Mouse (Mus musculus) gastrocnemius, postnatal 36 days (tissue): Measurements from ENCODE around the gene Cyp11a1. TPM values are rescaled to one million over a fixed set of nuclear protein-coding genes. Genes with fewer than 3 reads are reported as not detected.

Experiments
- DNase-seq, 2 experiments: peaks; one replicate each; pipeline ENCODE4 v3.0.0; 2022
- intact Hi-C: fragments of 180-260 bp; cut with DNase I; formaldehyde crosslinking; loops from one replicate; pipeline ENCODE4 v1.15.1; 2025
- long read RNA-seq, 2 experiments: library from polyadenylated mRNA; stranded (forward); transcript quantifications; one replicate each; pipeline ENCODE4 v2.0.0; 2021
- total RNA-seq, 2 experiments: library from RNA; stranded (reverse); gene quantifications; 2 replicates each; pipeline ENCODE4 v1.2.3; 2021

The Cyp11a1 gene
- not detected for total RNA-seq
- long read RNA-seq, experiment 1, partial matches to known transcripts: 1 of 1 reads
- long read RNA-seq, experiment 1, other reads (novel, unspliced or antisense): 0 of 1 reads
- long read RNA-seq, experiment 2, partial matches to known transcripts: 2 of 2 reads
- long read RNA-seq, experiment 2, other reads (novel, unspliced or antisense): 0 of 2 reads

DNA sequence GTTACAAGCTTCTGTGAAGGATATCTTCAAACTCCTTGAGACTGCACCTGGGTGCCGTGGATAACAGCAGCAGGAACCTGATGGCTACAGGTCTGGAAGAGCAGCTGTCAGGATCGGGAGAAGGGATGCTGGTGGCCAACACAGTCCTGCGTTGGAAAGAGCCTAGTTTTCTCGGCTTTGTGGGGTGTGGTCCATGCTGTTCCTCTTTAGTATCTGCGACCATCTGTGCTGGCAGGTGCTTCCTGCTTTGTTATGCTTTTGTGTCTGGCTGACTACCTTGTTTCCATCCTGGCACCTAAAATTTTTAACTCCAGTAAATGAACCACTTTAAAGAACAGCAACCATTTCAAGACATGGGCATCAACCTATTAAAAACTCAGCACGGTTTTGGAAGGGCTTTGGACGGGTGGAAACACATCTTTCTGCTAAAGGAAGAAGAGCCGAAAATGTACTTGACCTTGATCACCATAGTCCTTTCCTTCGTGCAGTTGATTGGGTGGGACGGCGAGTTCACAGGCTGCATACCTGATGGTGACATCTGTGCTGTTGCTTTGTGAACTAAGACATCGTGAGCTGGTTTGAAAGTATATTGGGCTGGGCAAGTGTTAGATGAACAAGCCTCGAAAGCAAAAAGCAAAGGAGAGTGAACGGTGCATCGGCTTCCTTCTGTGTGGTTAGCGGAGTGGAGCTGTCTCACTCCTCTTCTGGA lies at the start of gene Cyp11a1:
Gene Cyp11a1 (plus strand): TSS at position 659 of the 709 bp plus-strand sequence.
- DNase-seq: no peak
- intact Hi-C loops: no loop called here

DNA sequence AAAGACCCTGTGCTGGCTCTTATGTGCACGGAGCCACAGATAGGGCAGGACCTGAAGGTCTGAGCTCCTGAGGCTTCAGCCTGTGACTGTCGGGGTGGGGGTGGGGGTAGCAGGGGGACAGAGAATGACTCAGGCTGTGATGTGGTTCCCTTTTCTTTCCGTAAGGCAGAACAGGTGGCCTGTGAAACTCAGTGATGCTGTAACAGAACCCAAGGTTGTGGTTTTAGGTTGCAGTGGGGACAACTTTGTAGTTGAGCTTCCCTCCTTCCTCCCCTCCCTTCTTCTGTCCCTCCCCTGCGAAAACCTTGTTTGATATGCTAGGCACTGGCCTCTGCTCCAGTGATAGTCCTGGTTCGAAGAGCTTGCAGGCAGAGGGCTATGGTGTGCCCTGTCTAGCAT lies 49.4 kb upstream of the Cyp11a1 start:
- intact Hi-C loops: no loop called here
- no peak for DNase-seq

- DNase-seq: no peak
- intact Hi-C loops: no loop called here
Measured at GRCm38 (mm10) chr9:57958615-57959014, 47.6 kb upstream of the Cyp11a1 start.

- intact Hi-C loops: no loop called here
- DNase-seq: no peak
Measured at GRCm38 (mm10) chr9:57959399-57959798, 46.8 kb upstream of the Cyp11a1 start.

GRCm38 (mm10) chr9:57959886-57960866 lies 46.0 kb upstream of the Cyp11a1 start:
- DNase-seq: no peak
- intact Hi-C loops: no loop called here

- no peak for DNase-seq
- intact Hi-C loops: no loop called here
Measured at GRCm38 (mm10) chr9:57961226-57961625, 45.0 kb upstream of the Cyp11a1 start.

- intact Hi-C loops: no loop called here
Measured at GRCm38 (mm10) chr9:57961863-57962778, 44.1 kb upstream of the Cyp11a1 start.

GRCm38 (mm10) chr9:57963249-57963997 lies 42.8 kb upstream of the Cyp11a1 start:
- intact Hi-C loops: no loop called here
- no peak for DNase-seq

More at GRCm38 (mm10) chr9:57961863-57962778, 44.1 kb upstream of the Cyp11a1 start:
- DNase-seq: no peak

GRCm38 (mm10) chr9:57963998-57964395 lies 42.2 kb upstream of the Cyp11a1 start:
- intact Hi-C loops: no loop called here
- DNase-seq: no peak

DNA sequence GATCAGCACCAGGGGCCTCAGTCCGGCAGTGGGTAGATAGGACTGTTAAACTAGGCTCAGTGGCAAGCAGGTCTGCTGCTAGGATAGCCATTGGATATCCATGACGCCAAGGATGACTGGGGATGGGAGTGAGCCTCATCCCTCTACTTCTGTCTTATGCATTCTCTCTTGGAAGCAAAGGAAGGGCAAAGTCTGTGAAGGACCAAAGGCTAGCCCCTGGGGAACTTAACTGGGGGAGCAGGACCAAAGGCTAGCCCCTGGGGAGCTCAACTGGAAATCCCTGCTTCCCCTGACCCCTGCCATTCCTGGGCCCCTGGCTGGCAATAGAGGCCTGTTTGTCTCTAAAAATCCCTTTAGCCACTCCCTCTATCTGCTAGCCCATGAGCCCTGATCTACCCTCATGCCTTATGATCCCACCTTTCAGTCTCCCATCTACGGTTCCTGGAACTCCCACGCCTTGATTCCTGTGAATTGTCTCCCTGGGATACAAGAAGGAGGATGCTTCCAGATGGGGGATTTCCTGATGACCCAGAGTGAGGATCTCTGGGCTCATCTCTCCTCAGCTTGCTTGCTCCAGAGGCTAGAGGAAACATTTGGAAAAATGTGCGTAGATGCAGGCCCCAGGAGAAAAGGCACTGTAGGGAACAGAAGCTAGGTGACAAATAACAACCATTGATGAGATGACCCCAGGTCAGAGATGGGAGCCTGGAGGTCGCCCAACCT lies 41.5 kb upstream of the Cyp11a1 start:
- no peak for DNase-seq
- intact Hi-C loops: no loop called here

GRCm38 (mm10) chr9:57965281-57966185 lies 40.7 kb upstream of the Cyp11a1 start:
- intact Hi-C loops: no loop called here
- DNase-seq: no peak

- DNase-seq: peak; percentile 67 to 76
- intact Hi-C loops: no loop called here
Measured at GRCm38 (mm10) chr9:57967237-57967960, 38.8 kb upstream of the Cyp11a1 start.

DNA sequence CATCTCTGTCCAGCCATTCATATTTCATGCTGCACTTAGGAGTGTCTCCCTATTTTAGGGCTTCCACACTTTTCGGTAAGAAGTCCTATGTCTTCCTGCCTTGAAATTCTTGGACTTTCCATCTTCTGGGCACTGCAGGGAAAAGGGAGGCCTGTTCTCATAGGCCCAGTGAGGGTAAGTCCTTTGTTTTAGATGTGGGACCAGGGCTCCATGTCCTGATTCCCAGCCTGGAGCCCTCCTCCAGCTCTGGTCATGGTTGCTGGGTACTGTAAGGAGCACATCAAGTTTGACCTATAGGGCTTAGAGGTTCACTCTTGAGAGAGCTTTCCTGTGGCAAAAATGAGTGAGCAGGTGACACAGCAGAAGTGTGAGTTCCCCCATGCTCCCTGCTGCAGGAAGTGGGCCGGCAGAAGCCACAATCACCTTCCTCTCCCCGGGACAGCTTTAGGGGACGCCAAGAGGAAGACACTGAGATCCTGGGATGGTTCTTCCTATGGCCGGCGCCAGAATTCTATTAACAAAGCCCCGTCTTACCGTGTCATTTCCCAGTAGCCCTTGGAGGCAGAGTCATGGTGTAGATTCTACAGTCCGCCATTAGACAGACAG lies 37.9 kb upstream of the Cyp11a1 start:
- DNase-seq: no peak
- intact Hi-C loops: no loop called here

GRCm38 (mm10) chr9:57968783-57969542 lies 37.2 kb upstream of the Cyp11a1 start:
- intact Hi-C loops: no loop called here
- no peak for DNase-seq

DNA sequence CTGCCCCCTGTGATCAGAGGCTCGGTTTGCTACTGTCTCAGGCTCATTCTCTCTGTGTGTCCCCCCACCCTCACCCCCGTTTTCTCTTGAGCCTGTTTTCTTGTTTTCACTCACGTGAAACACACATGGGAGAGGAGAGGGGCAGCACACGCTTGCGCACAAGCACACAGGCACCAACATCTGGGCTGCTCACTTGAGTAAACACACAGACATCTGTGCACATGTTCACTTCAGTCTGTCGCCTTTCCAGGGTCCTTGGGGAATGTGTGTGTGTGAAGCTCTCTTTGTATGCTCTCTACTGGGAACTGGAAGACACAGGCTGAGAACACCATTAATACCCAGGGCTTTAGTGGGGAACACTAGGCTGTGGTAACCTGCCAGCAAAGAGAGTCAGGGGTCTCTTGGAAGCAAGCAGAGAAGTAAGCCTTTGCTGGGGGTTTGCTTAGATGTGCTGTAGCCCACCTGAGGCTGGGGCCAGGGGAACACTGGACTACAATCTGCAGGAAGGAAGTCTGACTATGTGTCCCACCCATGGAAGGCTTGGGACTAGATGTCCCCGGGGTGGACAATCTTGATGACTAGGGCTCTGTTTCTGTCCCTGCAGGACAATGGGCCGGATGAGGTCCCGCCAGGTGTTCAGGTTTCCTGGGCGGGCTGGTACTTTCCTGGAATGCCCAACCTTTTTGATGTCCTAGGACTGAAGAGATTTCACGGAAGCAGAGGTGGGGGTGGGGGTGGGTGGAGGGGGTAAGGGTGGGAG lies 36.3 kb upstream of the Cyp11a1 start:
- intact Hi-C loops: no loop called here
- DNase-seq: no peak
